Mouse (Mus musculus) testis, postnatal 10 days (tissue): ENCODE data around the gene Ip6k1.

ENCODE experiments used
- DNase-seq: peaks from one replicate; pipeline ENCODE4 v3.0.0; 2021; ENCODE audit warnings: low spot score

Gene Ip6k1

GRCm38 (mm10) chr9:108095949-108096712 lies 93.8 kb downstream of the Ip6k1 start:
- DNase-seq = no peak
